Mouse (Mus musculus): Measurements from ENCODE around the gene Mlc1. TPM values are rescaled to one million over a fixed set of nuclear protein-coding genes. Genes with fewer than 3 reads are reported as not detected.

The Mlc1 gene
- total RNA-seq (2021): 0.30 TPM in 1 of 2 replicates, not detected in the other
- long read RNA-seq, experiment 1: 0 reads
- long read RNA-seq, experiment 2: 0 reads

DNA sequence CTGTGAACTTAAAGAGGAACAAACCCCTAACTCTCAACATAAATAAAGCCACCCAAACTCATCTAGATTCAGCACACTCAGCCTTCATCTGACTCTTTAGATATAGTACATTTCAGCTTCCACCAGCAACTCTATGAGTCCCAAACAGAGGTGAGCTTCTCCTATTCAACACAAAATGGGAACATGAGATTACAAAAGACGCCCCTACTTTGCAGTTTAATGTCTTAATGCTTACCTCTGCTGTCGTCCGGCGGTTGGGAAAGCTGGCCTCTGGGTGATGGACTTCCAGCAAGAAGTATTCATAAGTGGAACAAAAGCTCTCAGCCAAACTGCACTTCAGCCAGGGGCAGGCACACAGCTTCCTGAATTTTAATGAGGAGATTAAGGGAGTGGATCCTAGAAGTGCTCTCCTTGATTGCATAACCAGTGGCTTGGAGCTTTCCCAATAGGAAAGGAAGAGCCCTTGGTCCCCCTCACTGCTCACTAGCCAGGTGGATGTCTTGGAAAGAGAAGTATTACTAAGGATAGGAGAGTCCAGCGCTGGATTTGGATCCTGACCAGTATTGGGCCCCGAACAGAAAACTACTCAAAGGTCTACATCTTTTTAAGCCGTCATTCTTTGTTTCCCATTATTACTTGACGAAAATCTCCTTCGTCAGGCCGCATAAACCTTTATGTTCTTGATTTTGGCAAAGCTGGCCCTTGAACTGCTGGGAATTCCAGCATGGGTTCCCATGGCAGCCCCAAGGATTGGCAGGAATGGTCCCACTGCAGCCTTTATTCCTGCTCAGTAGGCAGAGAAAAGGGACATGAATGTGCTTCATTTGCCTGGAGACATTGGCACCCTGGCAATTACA lies at the start of gene Mlc1:
Gene Mlc1, minus strand, starts transcription at position 727 of the 857 bp plus-strand sequence.
- DNase-seq: no peak

DNA sequence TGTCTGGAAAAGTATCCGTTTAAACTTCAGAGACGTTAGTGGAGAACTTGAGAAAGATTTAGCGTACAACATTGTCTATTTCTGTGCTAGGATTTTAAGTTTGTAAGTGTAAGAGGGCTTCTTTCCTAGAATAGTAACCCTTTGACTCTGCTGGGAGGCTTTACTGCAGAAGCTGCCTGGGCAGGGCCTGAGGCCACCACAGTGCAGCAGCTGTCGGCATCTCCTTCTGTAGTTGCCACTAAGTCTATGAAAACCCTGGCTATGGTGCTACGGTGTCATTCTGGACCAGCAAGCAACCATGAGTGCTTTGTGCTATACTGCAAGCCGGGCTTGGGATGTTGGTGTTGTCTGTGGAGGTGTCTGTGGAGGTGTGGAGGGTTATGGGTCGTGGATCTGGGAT lies 41.7 kb upstream of the Mlc1 start:
- no peak for DNase-seq

DNA sequence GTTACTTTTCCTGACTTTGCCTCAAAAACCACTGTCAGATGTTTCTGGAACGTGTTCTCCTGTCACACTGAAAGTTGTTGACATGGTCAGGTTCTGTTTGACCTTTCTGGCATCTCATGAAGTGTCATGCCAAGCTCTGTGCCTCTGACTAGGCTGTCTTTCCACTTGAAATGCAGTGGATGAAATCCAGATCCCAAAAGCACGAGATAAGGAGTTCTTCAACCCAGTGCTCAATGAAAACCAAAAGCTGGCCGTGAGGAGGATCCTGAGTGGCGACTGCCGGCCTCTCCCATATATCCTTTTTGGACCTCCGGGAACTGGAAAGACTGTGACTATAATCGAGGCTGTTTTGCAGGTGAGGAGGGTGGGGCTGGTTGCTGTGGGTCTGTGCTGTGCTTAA lies 41.3 kb upstream of the Mlc1 start:
- DNase-seq: no peak

DNA sequence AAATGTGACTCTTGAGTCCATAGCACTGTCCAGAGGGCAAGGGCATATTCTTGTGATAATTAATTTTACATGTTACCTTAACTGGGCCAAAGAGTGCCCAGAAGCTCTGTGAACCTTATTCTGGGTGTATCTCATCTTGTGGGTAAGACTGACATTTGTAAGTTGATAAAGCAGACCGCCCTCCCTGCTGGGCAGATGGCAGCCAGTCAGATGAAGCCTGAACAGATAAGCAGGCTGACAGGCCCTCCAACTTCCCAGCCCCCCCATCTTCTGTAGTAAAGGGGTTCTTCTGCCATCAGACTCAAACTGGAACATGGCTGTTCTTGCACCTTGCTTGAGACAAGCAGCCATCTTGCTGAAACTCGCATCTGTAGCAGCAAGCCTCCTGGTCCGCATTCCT lies 37.9 kb upstream of the Mlc1 start:
- DNase-seq: no peak

DNA sequence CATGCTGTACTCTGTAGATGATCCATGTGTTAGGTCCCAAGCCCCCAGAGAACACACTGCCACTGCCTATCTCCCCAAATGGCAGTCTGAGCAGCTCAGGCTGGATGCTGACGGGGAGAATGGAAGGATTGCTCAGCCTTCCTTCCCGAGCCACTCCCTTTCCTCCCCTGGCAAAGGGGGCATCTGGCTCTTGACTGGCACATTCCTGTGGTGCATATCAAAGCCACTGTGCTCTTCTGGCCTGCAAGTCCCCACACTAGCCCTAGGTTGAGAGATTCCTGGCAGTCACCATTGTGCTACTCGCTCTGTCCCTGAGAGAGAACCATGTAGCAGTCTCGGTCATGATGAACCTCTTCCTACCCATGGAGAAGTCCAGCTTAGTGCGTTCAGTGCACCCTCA lies 29.0 kb upstream of the Mlc1 start:
- DNase-seq: no peak

DNA sequence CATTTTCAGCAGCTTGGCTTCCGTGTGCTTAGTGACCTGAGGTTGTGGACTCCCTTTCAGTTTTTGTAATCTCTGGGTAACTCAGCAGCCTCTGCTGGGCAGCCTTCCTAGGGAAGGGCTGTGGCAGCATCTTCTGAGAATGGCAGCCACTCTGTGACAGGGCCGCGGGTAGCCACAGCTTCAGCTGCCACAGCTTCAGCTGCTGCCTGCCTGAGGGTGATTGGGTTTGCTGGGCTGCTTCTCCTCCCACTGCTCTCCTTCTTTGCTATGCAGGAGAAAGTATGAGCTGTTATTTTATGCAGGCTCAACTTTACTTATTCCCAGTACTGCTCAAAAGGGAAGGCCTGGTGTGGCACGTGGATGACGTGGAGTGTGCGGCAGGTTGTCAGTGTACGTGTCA lies 28.2 kb upstream of the Mlc1 start:
- DNase-seq: no peak

DNA sequence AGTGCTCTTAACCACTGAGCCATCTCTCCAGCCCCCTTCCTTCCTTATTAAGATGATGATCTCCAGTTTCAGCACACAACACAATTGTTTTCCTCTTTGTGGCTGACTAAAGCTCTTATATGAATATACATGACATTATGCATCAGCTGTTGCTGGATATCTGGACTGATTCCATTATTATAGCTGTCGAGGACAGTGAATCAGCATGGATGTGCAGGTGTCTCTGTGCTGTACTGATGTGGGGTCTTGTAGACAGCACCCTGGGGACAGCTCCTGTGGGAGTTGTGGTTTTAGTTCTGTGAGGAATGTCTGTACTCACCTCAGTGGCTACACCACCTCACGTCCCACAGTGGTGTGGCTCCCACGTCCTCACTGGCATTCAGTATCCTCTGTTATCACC lies 22.4 kb upstream of the Mlc1 start:
- DNase-seq: no peak

DNA sequence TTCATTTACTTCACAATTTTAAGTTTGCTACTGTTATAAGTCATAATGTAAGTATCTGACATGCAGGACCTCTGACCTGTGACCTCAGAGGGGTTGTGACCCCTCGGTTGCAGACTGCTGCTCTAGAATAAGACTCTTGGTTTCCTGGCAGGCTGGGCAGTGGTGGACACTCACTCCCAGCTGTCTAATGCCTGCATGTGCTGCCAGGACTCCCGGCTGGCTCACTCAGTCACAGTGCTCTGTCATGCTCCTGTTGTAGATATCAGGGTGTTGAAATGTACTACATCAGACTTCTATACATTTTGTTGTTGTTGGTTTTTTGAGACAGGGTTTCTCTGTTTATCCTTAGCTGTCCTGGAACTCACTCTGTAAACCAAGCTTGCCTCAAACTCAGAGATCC lies 21.6 kb upstream of the Mlc1 start:
- no peak for DNase-seq

DNA sequence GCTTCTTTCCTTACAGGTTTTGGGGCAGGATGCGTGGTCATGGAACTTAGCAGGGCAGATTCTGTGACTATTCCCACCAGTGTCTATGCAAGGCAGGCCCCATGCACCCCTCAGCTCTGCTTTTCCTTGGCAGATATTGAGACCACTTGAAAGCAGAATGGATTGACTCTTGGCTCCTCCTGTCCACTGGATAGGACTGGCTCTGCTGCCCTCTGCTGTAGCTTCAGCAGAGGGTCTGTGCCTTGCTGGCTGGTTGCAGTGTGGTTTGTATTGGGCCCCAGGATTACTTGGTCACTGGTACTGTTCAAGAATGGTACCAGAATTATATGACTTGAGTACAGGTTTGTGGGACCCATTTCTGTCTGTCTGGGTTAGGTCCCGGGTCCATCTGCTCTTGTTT lies 20.3 kb upstream of the Mlc1 start:
- DNase-seq: peak; percentile 34

DNA sequence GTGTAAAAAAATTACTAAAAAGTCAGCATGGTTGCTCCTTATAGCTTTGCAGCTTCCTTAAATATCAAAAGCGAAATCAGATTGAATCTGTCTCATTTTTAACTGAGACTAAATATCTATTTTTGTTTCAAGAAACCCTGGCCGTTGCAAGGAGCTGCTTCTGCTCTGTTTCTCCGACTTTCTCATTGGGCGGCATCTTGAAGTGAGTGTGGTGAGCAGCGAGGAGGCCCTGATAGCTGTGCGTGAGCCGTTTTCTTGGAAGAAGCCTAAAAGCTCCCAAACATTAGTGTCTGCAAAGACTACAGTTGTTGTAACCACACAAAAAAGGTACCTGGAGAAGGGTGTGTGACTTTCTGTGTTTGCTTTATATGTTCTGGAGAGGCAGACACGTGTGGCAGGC lies 19.8 kb upstream of the Mlc1 start:
- DNase-seq: no peak

DNA sequence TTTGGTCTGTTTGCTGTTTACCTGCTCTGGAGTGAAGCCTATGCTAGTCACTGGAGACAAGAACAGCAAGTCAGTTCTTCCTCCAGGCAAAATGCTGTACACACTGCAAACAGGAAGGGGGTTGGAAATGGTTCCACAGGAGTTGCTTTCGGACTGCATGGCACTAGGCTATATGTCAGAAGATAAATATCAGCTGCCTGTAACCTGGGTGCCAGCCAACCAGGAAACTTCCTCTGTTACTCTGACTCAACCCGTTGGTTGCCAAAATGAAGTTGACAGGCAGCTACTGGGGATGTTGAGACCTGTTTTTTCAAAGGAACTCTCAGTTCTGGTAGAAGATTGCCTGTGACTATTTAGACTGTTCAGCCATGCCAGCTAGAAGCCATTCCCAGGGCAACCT lies 10.4 kb upstream of the Mlc1 start:
- peak; percentile 50 for DNase-seq

DNA sequence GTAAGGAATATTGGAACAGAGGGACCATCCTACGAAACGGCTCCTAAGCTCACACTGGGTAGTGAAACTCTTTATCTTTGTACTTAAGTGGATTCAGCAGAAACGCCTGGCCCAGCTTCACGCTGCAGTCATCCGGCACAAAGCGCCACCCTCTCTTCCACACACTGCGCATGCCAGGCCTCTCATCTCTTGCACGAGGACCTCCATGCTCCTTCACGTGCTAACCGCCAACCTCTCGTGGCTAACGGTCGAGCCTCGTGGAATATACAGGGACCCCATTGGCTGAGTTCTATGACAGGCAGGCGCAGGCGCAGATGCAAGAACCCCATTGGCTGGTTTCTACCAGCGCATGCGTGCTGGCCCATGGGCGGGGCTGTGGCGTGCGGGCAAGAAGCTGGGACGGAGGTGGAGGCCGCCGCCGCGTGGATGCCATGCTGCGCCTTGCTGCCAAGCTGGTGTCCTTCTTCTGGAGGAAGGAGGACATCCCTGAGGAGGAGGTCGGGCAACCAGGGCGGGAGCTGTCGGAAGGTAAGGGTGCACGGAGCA lies 3.8 kb upstream of the Mlc1 start, which contains the start of gene Mov10l1:
Gene Mov10l1, plus strand, starts transcription at position 376 of the 546 bp plus-strand sequence.
- DNase-seq: no peak

DNA sequence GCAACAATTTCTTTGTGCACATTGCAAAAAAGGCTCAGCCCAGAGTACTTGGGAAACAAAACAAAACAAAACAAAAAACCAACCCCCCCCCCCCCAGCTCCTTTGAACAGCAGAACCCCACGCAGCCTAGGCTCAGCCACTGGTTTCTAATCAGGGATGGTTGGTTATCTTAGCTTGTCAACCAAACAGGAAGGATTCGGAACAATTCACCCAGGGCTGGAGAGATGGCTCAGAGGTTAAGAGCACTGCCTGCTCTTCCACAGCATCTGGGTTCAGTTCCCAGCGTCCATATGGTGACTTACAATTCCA lies 285 bp upstream of the Mlc1 start:
- DNase-seq: no peak

DNA sequence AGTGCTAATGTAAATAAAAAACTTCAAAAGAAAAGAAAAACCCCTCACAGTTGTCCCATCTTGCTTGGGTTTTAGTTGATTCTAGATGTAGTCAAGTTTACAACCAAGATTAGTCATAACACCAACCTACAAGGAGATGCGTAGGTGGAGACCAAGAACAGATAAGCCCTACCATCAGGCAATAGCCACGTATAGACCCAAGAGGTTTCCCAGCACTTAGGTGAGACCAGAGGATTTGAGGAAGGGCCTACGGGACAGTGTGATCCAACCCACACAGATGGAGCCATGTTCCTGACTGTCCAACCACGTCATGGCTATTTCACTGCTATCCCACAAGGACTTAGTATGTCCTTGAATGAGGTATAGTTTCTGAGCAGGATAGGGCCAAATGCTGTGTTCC lies 6.5 kb downstream of the Mlc1 start:
- DNase-seq: no peak

DNA sequence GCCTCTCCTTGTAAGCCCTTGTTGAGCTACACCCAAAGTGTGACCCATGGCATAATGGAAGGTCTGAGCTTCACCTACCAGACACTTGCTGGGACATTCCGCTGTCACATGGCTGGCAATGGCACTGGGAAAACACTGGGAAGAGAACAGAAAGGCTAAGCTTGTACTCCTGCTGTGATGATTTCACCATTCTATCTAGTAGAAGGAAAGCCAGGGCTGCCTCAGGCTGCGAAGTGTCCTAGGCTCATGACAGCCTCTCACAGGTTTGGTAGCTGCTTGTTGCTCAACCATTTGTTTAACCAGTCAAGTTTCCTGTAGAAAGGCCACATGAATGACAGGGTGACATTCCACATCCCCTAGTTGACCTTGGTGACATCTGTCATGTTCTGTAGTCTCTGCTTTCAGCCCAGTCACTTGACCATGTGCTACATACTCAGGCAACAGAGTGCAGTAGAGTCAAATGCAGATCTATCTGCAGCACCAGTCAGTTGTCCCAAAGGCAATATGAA lies 14.7 kb downstream of the Mlc1 start:
- no peak for DNase-seq

DNA sequence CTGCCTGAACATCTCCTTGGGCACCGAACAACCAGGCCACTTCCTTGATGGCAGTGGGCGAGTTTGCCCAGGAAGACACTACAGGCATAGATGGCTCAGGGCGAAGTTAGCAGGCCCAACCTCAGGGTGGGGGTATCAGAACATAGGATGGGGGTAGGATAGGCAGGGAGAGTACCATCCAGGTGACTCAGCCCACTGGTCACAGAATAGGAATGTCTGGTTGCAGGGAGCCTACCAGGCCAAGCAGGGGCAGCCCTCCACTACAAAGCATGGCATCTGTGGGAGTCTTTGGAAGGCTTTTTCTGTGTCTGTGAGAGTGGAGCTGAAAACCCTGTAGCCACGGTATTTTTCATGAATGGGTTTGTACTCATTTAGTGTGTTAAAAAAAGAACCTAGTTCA lies 21.3 kb downstream of the Mlc1 start:
- no peak for DNase-seq

DNA sequence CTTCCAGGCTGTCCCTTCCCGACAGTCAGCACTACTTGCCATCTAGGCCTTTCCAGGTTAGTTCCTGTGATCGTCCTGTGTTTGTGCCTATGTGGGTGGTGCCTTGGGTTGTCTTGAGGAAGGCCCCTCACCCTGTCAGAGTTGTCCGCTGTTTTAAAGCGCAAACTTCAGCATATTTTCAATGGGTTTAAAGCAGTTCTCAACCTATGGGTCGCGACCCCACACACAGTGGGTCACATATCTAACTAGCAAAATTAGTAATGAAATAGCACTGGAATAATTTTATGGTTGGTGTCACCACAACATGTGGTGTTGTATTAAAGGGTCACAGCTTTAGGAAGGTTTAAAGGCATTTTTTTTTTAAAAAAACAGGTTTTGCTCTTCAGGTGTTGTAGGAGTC lies 23.5 kb downstream of the Mlc1 start:
- DNase-seq: no peak

DNA sequence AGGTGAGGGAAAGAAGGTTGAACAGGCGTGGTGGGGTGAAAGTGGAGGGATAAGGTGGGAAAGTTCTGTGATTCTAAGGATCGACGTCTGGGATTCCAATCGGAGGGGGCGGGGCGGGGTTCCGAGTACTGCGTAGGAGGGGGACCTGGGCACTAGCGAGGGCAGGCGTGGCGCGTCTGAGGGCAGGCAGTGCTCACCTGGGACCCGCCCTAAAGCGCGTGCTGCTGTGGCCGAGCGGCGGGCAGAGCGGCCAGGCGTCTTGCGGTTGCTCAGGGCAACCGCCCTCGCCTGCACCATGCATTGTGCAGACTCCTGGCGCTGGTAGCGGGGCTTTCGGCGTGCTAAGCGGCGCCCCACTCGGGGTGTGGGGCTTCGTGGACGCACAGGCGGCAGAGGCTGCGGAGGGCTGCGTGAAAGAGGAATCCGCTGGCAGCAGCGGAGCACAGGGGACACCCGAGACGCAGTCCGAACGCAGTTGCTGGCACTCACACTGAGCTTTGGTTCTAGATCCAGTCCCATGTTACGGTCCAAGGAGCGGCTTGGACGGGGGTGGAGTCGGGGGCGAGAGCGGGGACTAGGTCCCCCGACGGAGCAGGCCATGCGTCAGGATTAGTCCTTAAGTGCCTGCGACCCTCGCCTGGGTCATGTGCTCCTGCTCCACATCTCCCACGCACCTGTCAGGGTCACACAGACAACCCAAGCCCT lies 24.3 kb downstream of the Mlc1 start, which contains the start of gene Ttll8:
Gene Ttll8, minus strand, starts transcription at position 51 of the 705 bp plus-strand sequence.
- peak; percentile 25 for DNase-seq

DNA sequence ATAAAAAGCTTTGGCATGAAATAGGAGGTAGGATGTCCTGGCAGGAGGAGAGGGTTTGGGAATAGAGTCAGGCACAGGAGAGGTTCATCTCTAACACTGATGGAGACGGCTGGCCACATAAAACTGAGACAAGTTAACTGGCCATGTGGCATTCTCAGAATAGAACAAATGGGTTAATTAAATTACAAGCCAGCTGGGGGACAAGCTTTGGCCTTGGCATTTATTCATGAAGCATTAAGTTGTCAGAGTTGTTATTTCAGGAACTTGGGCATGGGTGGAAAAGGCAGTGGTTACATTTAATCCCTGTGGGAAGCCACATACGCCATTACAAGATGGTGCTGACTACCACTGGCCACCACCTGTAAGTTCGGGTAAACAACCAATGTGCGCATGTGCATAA lies 27.6 kb downstream of the Mlc1 start:
- DNase-seq: no peak

DNA sequence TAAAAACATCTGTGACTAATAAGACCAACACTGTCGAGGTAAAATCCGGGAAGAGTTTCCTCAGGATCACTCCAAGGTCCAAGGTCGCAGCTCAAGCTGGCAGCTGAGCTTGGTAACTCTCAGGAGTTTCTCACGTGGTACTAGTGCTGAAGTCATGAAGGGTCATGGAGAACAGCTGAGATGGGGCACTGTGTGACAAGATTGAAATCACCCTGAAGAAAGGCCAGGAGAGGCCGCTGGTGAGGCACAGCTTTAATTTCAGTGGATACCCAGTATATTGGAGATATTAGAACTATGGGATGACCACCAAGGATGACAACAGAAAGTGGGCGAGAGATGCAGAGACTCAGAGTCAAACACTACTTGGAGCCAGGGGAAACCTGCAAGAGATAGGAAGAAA lies 32.0 kb downstream of the Mlc1 start:
- peak; percentile 72 for DNase-seq

DNA sequence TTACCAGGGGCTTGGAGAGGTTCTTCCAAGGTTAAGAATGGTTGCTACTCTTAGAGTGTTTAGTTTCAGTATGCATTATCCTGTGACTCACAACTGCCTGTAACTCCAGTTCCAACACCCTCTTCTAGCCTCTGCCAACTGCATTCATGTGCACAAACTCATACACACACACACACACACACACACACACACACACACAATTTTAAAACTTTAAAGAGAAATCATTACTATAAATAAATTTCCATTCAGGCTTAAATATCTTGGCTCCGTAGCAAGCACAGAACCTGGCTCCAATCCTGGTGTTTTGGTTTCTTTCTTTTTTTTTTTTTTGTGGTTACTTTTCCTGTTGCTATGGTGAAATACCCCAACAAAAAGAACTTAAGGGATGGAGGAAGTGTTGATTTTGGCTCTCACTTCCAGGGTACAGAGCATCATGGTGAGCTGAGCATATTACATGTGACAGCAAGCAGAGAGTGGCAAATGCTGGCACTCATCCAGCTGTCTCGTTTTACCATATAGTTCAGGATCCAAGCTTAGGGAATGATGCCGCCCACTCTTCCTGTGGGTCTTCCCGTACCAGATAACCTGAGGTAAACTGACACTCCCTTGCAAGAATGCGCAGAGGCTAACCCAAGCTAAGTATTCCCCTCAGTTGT lies 34.8 kb downstream of the Mlc1 start:
- DNase-seq: no peak

DNA sequence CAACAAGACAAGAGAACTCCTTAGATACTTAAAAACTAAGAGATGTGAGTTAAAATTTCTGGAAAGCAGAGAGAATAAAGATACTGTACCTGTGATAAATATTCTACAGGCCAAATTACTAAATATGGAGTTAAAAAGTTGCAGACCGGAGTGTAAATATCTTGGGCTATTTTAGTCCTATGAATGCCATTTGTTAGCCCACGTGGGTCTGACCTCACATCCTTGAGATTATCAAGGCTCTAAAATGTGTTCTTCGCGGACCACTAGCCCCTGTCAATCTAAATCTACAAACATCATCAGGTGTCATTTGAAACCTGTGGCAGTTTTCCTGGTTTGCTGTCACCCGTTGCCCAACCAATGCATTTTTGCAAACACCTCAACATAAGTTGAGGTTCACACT lies 36.0 kb downstream of the Mlc1 start:
- DNase-seq: no peak

DNA sequence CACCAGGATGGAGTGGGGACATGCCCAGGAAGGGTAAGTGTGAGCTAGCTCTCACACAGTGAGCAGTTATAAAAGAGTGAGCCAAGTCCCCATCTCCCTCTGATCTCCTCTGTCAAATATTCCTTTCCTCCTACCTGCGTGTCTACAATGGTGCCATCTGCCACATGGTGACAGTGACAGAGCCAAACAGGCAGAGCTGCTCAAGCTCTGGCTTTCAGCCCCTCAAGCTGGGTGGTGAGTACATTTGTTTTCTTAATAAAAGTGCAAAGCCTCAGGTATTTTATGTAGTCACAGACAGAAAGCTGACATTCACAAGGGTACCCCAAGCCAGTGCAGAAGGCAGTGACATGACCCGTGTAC lies 41.5 kb downstream of the Mlc1 start:
- DNase-seq: no peak
